Mouse (Mus musculus) heart, embryonic 12.5 days (tissue): ENCODE measurements at regions not wholly inside any gene's neighbourhood (a gene's known extent, or its start where the extent isn't known, plus 50 kb on each side); places are given as distances from the start of the nearest gene placed in this dataset.

Source experiments
- ATAC-seq: fragments of 200-750 bp; cut with Nextera tagmentation; 2 replicates; pipeline ENCODE4 v1.8.0; 2017; ENCODE audit warnings: moderate TSS enrichment, moderate library complexity; ENCODE audit not compliant: insufficient number of reproducible peaks, low FRiP score
- H3K27ac ChIP-seq: fragments of 300-500 bp; sonication (generic); 2 replicates; pipeline ENCODE4 v1.5.1; 2016; ENCODE audit warnings: mild to moderate bottlenecking, moderate library complexity; ENCODE audit not compliant: poor library complexity, severe bottlenecking
- H3K27me3 ChIP-seq: fragments of 300-500 bp; sonication (generic); replicated peaks from 2 replicates; pipeline ENCODE4 v1.6.1; 2016; ENCODE audit warnings: mild to moderate bottlenecking, moderate library complexity
- H3K36me3 ChIP-seq: fragments of 300-500 bp; sonication (generic); 2 replicates; pipeline ENCODE4 v1.6.1; 2016; ENCODE audit warnings: mild to moderate bottlenecking, moderate library complexity
- H3K4me1 ChIP-seq: fragments of 300-500 bp; sonication (generic); replicated peaks from 2 replicates; pipeline ENCODE4 v1.6.1; 2016; ENCODE audit warnings: mild to moderate bottlenecking
- H3K4me2 ChIP-seq: fragments of 300-500 bp; sonication (generic); 2 replicates; pipeline ENCODE4 v1.6.1; 2016; ENCODE audit warnings: mild to moderate bottlenecking, moderate library complexity
- H3K4me3 ChIP-seq: fragments of 300-500 bp; sonication (generic); 2 replicates; pipeline ENCODE4 v1.5.1; 2016; ENCODE audit warnings: mild to moderate bottlenecking
- H3K9ac ChIP-seq: fragments of 300-500 bp; sonication (generic); 2 replicates; pipeline ENCODE4 v1.6.1; 2016; ENCODE audit warnings: mild to moderate bottlenecking, moderate library complexity
- H3K9me3 ChIP-seq: fragments of 300-500 bp; sonication (generic); replicated peaks from 2 replicates; pipeline ENCODE4 v1.6.1; 2016; ENCODE audit warnings: mild to moderate bottlenecking, moderate library complexity
- WGBS: fragments of 180-500 bp; shearing (Covaris S2); methylation state at CpG from one replicate; pipeline ENCODE4 v1.1.7; 2016; 5-methylcytosine and 5-hydroxymethylcytosine counted together

DNA sequence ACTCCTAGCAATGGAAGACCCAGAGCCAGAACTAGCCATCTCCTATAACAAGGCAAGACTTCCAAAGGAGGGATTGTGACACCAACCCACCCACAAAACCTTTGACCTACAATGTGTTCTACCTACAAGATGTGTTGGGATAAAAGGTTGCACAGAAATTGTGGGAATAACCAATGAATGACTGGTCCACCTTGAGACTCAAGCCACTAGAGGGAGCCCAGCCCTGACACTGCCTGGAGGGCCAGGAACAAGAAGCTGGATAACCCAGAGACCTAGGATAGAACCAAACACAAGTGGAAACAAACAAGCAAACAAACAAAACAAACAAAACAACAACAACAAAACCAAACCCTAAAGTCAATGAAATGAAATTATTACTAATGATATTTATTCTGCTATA is 288.8 kb downstream of the Dchs2 start:
- no peaks in the 10 kb centered on the region for H3K27me3 ChIP-seq
- no peaks in the 10 kb centered on the region for H3K9me3 ChIP-seq
- ATAC-seq, result no peak
- H3K4me3 ChIP-seq, result no peak overlapping the region
- no peaks in the 10 kb centered on the region for H3K4me1 ChIP-seq
- no peaks in the 10 kb centered on the region for H3K36me3 ChIP-seq
- H3K9ac ChIP-seq, result no peak overlapping the region
- no peak overlapping the region for H3K4me2 ChIP-seq
- no peak overlapping the region for H3K27ac ChIP-seq

DNA sequence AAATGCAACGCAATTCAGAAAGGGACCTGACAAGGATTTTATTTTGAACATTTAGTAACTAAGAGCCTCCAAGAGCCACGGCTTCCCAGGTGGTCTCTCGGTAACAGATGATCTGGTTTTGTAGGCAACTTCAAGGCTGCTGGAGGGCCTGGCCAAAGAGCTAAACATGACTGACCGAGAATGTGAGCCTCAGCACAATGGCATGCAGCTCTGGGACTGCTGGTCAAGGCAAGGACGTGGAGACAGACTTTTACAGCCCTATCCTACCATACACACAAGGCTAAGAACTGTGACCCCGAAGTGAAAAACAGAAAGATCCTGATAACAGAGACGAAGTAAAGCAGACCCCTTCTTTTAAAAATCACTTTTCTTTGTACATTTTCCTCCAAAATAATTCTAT is 296.5 kb downstream of the Dchs2 start:
- Histone ChIP-seq H3K4me1 (no peaks in the 10 kb centered on the region), H3K36me3 (no peaks in the 10 kb centered on the region), H3K27ac (no peak overlapping the region), H3K4me2 (no peak overlapping the region), H3K9me3 (no peaks in the 10 kb centered on the region), H3K4me3 (no peak overlapping the region), H3K9ac (no peak overlapping the region), H3K27me3 (no peaks in the 10 kb centered on the region)
- no peak for ATAC-seq
- WGBS, result 43% methylated on average over 7 of the region's 7 CpGs

DNA sequence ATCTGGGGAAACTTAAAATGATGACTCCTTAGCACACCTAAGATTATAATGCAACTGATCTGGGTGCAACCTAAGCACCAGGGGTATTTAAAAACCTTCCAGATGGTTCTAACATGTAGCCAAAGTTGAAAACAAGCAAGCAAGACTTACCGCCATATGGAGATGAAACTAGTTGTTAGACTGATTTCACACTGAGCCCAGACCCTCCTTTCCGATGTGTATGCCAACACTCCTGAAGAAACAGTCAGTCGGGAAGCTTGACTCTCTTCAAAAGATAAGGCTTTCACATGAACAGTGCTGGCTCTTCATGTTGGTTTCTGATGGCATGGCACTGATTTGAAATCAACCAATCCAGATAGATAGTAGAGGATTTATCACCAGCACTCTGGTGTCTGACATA is 301.6 kb downstream of the Dchs2 start:
- ATAC-seq, result no peak
- no peak overlapping the region for H3K9ac ChIP-seq
- no peaks in the 10 kb centered on the region for H3K36me3 ChIP-seq
- H3K9me3 ChIP-seq, result 0 out of 2 replicates have a peak, but pooled peaks cover 3% of the 10 kb centered on the region
- H3K27ac ChIP-seq, result no peak overlapping the region
- H3K27me3 ChIP-seq, result no peaks in the 10 kb centered on the region
- no peak overlapping the region for H3K4me2 ChIP-seq
- H3K4me1 ChIP-seq, result no peaks in the 10 kb centered on the region
- 63% methylated on average over 3 of the region's 3 CpGs for WGBS
- H3K4me3 ChIP-seq, result no peak overlapping the region

DNA sequence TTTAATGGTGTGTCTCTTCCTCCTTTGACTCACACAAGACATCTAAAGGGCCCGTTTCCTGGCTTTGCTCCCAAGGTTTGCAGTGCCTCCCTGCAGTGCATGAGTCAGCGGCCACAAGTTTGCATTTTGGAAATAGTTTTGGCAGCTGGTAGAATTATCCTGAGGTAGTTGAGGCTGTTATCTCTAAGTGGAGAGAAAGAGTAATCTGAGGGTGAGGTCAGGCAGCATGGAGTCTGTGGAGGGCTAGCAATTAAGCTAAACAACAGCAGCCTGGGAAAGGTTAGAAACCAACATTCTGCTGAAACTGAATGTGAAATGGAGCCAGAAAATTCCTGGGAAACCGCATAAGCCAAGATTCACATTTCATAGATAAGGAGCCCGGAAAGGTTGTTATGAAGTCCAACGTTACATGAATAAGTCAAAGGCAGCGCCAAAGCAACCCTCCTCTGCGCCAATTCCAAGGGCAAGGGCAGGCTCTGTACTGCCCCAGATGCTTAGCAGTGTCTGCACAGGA is 318.5 kb downstream of the Dchs2 start:
- Histone ChIP-seq H3K27ac (peak overlapping the region; percentile 59), H3K27me3 (no peaks in the 10 kb centered on the region), H3K4me2 (no peak overlapping the region), H3K9me3 (no peaks in the 10 kb centered on the region), H3K4me3 (no peak overlapping the region), H3K4me1 (peaks cover 18% of the 10 kb centered on the region), H3K9ac (no peak overlapping the region), H3K36me3 (no peaks in the 10 kb centered on the region)
- ATAC-seq, result peak; percentile 48
- 45% methylated on average over 7 of the region's 7 CpGs for WGBS

DNA sequence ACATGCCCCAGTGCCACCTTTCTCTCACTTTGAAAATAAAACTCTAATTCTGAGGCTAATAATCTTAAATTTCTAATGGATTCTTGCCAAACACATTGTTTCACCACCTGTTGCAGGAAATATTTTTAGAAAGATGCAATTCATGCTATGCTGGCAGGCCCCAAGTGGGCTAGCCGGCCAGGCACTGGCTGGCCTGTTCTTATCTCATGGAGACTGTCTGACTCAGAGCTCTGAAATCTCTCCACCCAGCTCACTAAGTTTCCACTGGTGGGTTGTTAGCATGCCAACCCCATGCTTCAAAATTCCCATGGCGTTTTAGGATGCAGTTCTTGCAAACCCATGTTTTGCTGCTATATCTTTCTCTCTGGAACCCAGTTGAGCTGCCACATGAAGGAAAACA is 315.5 kb upstream of the Sfrp2 start:
- Histone ChIP-seq H3K36me3 (no peaks in the 10 kb centered on the region), H3K4me2 (no peak overlapping the region), H3K4me1 (peaks cover 15% of the 10 kb centered on the region), H3K27ac (peak overlapping the region; percentile 62; the same call in 1 of the 2 replicates), H3K4me3 (no peak overlapping the region), H3K9me3 (no peaks in the 10 kb centered on the region), H3K27me3 (no peaks in the 10 kb centered on the region), H3K9ac (no peak overlapping the region)
- 15% methylated on average over 2 of the region's 2 CpGs for WGBS
- no peak for ATAC-seq

DNA sequence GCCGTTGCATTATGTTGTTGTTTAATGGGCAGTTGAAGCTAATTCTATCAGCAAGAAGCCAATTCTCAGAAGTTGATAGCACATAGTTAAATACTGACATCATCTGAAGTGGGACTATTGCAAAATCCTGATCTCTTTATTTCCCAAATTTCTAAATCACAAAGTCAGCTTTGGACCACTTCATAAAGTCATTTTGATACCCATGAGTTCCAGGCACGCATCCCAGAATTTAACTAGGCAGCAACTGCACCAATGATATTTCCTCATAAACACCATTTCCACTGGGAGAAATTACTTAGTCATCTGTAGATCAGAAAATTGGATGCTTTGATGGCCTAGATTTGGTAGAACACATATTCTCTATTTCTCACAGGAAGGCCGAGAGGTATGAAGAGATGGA is 314.8 kb upstream of the Sfrp2 start:
- no peak for ATAC-seq
- H3K4me3 ChIP-seq, result no peak overlapping the region
- no peak overlapping the region for H3K27ac ChIP-seq

DNA sequence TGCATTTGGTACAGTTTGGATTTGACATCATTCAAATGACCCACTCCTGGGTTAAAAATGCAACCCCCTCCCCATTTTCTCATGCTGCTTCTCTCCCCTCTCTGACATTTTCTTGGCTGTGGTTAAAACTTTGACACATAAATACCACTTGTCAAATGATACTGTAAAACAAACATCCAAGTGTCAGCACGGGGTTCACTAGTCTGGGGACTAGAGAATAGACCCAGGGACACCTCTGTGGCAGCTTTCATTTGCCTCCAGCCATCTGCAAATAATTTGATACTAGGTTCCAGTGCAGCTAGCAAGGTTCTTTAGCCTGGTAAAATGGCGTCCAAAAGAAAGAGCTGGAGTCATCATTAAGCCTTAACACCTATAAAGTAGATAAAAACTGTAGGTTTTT is 312.7 kb upstream of the Sfrp2 start:
- no peaks in the 10 kb centered on the region for H3K36me3 ChIP-seq
- H3K4me2 ChIP-seq, result no peak overlapping the region
- ATAC-seq, result no peak
- no peaks in the 10 kb centered on the region for H3K9me3 ChIP-seq
- H3K9ac ChIP-seq, result no peak overlapping the region
- 38% methylated on average over 2 of the region's 2 CpGs for WGBS
- peaks cover 8% of the 10 kb centered on the region; the same call in 1 of the 2 replicates for H3K4me1 ChIP-seq
- H3K4me3 ChIP-seq, result no peak overlapping the region
- H3K27me3 ChIP-seq, result no peaks in the 10 kb centered on the region
- H3K27ac ChIP-seq, result no peak overlapping the region

More for the DNA sequence above, 314.8 kb upstream of the Sfrp2 start:
- Histone ChIP-seq H3K4me2 (no peak overlapping the region), H3K9me3 (no peaks in the 10 kb centered on the region), H3K9ac (no peak overlapping the region), H3K36me3 (no peaks in the 10 kb centered on the region), H3K4me1 (peaks cover 12% of the 10 kb centered on the region), H3K27me3 (no peaks in the 10 kb centered on the region)
- 86% methylated on average over 3 of the region's 3 CpGs for WGBS

DNA sequence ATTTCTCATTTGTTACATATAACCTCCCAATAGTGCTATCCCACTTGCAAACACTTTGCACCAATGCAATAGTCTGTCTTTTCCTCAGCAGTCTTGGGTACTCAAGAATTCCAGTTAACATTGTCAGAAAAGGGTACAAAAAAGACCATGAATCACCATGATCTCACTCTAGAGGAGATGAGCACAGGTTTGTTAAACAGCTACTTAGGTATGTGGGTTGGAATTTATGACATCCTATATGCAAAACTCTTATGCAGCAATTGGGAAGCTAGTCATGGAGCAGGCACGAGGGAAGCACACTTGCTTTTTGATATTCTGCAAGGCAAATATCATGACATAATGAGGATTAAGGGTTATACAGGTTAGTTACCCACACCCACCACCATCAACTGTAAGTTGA is 307.7 kb upstream of the Sfrp2 start:
- no peak overlapping the region for H3K4me2 ChIP-seq
- no peak for ATAC-seq
- 76% methylated on average over 1 of the region's 1 CpGs for WGBS
- H3K9me3 ChIP-seq, result no peaks in the 10 kb centered on the region
- no peaks in the 10 kb centered on the region for H3K4me1 ChIP-seq
- H3K27me3 ChIP-seq, result no peaks in the 10 kb centered on the region
- H3K27ac ChIP-seq, result no peak overlapping the region
- no peaks in the 10 kb centered on the region for H3K36me3 ChIP-seq
- H3K4me3 ChIP-seq, result no peak overlapping the region
- H3K9ac ChIP-seq, result no peak overlapping the region

DNA sequence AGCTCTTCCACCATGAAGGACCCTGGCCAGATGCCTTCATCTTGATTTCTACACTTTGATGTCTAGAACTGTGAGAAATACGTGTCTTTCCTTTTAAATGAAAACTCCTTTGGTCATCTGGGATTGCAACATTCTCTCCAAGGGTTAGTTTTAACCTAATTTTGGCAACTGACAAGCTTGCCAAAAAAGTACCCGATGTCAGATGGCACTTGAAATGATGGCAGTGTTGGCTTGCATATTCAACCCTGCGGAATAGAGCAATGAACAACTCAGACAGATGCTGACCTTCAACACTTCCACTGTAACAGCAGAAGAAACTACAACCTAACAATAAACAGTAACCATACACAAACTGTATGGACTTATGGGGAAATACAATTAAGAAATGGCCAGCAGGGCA is 286.9 kb upstream of the Sfrp2 start:
- ATAC-seq, result no peak
- Histone ChIP-seq H3K36me3 (no peaks in the 10 kb centered on the region), H3K9ac (no peak overlapping the region), H3K9me3 (no peaks in the 10 kb centered on the region), H3K4me3 (no peak overlapping the region), H3K27me3 (no peaks in the 10 kb centered on the region), H3K4me2 (no peak overlapping the region), H3K27ac (no peak overlapping the region), H3K4me1 (no peaks in the 10 kb centered on the region)
- 78% methylated on average over 3 of the region's 3 CpGs for whole genome bisulfite sequencing

DNA sequence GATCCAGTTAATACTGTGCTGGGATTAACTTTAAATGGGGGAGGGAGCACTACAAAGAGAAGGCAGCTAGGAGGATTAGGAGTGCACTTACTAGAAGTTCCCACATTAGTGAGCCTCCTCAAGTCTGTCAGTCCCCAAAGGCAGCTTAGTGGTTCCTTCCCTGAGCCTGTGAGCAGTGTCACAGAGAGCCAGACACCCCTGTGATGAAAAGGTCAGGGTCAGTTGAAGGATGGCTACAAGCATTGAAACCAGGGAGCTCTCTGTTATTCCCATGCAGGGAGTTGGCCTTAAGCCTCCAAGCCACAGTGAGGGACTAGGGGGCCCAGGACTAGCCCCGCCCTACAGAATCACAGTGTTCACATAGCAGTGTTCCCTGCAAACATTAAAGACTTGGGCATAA is 285.9 kb upstream of the Sfrp2 start:
- Histone ChIP-seq H3K9me3 (no peaks in the 10 kb centered on the region), H3K9ac (no peak overlapping the region), H3K27me3 (no peaks in the 10 kb centered on the region), H3K27ac (no peak overlapping the region), H3K4me1 (no peaks in the 10 kb centered on the region), H3K36me3 (no peaks in the 10 kb centered on the region), H3K4me3 (no peak overlapping the region), H3K4me2 (no peak overlapping the region)
- WGBS, result 90% methylated on average over 1 of the region's 1 CpGs
- ATAC-seq, result no peak

DNA sequence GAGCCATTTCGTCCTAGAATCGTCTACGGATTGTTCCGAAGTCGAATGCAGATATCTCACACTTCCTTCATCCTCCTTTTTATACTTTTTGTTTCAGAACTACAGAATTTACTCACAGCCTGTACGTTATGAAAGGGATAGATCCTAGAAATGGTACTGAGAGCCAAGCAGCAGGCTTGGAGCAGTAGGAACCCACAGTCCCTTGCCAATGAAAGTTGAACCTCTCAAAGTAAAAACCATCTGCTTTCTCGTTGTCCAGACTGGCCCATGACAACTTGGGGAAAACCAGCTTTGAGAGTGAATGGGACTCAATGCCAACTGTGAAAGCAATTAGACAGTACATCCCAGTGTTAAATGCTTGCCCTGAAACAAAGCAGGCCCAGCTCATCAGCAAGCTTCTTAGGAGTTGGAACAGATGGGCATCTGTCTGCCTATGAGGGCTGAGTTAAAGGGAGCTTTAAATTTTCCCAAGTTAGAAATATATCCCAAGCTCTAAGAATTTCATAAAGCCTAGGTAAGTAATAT is 279.9 kb upstream of the Sfrp2 start:
- 83% methylated on average over 7 of the region's 7 CpGs for WGBS
- no peak for ATAC-seq
- Histone ChIP-seq H3K9ac (no peak overlapping the region), H3K9me3 (no peaks in the 10 kb centered on the region), H3K27me3 (no peaks in the 10 kb centered on the region), H3K27ac (no peak overlapping the region), H3K4me1 (no peaks in the 10 kb centered on the region), H3K4me2 (no peak overlapping the region), H3K36me3 (no peaks in the 10 kb centered on the region), H3K4me3 (no peak overlapping the region)

DNA sequence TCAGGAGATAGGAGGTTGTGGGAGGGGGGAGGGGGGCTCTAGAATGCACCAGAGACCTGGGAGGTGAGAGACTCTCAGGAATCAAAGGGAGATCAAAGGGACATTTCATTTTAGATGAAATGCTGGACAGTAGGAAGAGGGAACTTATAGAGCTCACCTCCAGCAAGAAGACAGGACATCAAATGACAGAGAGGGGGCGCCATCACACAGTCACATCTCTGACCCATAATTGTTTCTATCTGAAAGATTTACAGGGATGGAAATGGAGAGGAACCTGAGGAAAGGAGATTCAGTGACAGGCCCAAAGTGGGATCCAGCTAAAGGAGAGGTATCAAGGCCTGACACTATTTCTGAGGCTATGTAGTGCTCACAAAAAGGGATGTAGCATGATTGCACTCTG is 270.5 kb upstream of the Sfrp2 start:
- 11% methylated on average over 1 of the region's 1 CpGs for WGBS
- H3K9me3 ChIP-seq, result no peaks in the 10 kb centered on the region
- H3K4me2 ChIP-seq, result no peak overlapping the region
- no peaks in the 10 kb centered on the region for H3K4me1 ChIP-seq
- H3K4me3 ChIP-seq, result no peak overlapping the region
- no peaks in the 10 kb centered on the region for H3K36me3 ChIP-seq
- H3K9ac ChIP-seq, result no peak overlapping the region
- ATAC-seq, result no peak
- H3K27ac ChIP-seq, result no peak overlapping the region
- no peaks in the 10 kb centered on the region for H3K27me3 ChIP-seq
